Mouse (Mus musculus) midbrain, postnatal 0 days (tissue): ENCODE measurements at regions not wholly inside any gene's neighbourhood (a gene's known extent, or its start where the extent isn't known, plus 50 kb on each side); places are given as distances from the start of the nearest gene placed in this dataset.

Experiments used
- ATAC-seq: fragments of 200-750 bp; cut with Nextera tagmentation; 2 replicates; pipeline ENCODE4 v1.8.0; 2017; ENCODE audit warnings: moderate number of reproducible peaks, mild to moderate bottlenecking, moderate TSS enrichment, moderate library complexity; ENCODE audit not compliant: low FRiP score
- DNase-seq: peaks from one replicate; pipeline ENCODE4 v3.0.0-alpha.2; 2015; ENCODE audit warnings: low spot score
- H3K27ac ChIP-seq: fragments of 300-500 bp; sonication (generic); 2 replicates; pipeline ENCODE4 v1.5.1; 2014; ENCODE audit warnings: low read depth, mild to moderate bottlenecking, low read length, mixed read lengths
- H3K27me3 ChIP-seq: fragments of 300-500 bp; sonication (generic); 2 replicates; pipeline ENCODE4 v1.6.1; 2014; ENCODE audit warnings: low read length, control low read depth, mixed read lengths; ENCODE audit not compliant: insufficient read depth
- H3K36me3 ChIP-seq: fragments of 300-500 bp; sonication (generic); 2 replicates; pipeline ENCODE4 v1.6.1; 2014; ENCODE audit warnings: low read length, control low read depth, mixed read lengths; ENCODE audit not compliant: insufficient read depth
- H3K4me1 ChIP-seq: fragments of 300-500 bp; sonication (generic); 2 replicates; pipeline ENCODE4 v1.6.1; 2014; ENCODE audit warnings: mild to moderate bottlenecking, control low read depth, antibody characterized with exemption, low read length, mixed read lengths; ENCODE audit not compliant: insufficient read depth
- H3K4me2 ChIP-seq: fragments of 300-500 bp; sonication (generic); 2 replicates; pipeline ENCODE4 v1.6.1; 2014; ENCODE audit warnings: low read depth, mild to moderate bottlenecking, low read length, mixed read lengths; ENCODE audit not compliant: poor library complexity, severe bottlenecking
- H3K4me3 ChIP-seq: fragments of 300-500 bp; sonication (generic); 2 replicates; pipeline ENCODE4 v1.5.1; 2014; ENCODE audit warnings: low read depth, mild to moderate bottlenecking, low read length, moderate library complexity
- H3K9ac ChIP-seq: fragments of 300-500 bp; sonication (generic); replicated peaks from 2 replicates; pipeline ENCODE4 v1.6.1; 2014; ENCODE audit warnings: mild to moderate bottlenecking, low read length, moderate library complexity, mixed read lengths; ENCODE audit not compliant: poor library complexity, severe bottlenecking
- H3K9me3 ChIP-seq: fragments of 300-500 bp; sonication (generic); 2 replicates; pipeline ENCODE4 v1.6.1; 2016; ENCODE audit warnings: low read length, control low read depth
- CTCF ChIP-seq: IDR thresholded peaks from 2 replicates; pipeline ENCODE4 v1.5.1; 2016; ENCODE audit warnings: antibody characterized with exemption, mild to moderate bottlenecking
- WGBS: fragments of 180-500 bp; shearing (Covaris S2); extraction: QIAGEN DNeasy Blood & Tissue Kit; methylation state at CpG from one replicate; pipeline ENCODE4 v1.1.7; 2014; 5-methylcytosine and 5-hydroxymethylcytosine counted together

DNA sequence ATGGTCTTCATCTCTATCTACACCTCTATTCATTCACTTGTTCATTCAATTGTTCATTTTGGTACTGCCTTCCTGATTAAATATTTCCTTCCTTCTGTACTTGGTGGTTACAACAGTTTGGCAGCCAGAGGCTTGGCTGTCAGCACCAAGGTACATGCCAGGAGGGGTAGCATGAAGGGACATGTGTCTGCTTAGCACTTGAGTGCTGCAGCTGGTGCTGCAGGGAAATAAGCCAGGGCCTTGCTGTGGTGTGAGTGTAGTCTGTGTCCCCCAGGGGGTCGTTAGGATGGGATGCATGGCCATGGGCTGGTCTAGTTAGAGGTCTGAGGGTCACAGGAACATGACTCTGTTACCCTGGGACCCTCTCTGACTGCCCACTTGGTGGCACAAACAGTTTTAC is 296.9 kb downstream of the Nr2f2 start:
- Histone ChIP-seq H3K4me1 (0 out of 2 replicates have a peak, but pooled peaks cover 3% of the 10 kb centered on the region), H3K4me3 (no peak overlapping the region), H3K9me3 (no peaks in the 10 kb centered on the region), H3K27ac (no peak overlapping the region), H3K36me3 (no peaks in the 10 kb centered on the region), H3K9ac (no peak overlapping the region), H3K4me2 (no peak overlapping the region), H3K27me3 (no peaks in the 10 kb centered on the region)
- WGBS: 33% methylated on average over 1 of the region's 1 CpGs
- ATAC-seq (no peak), DNase-seq (peak; percentile 6)
- TF ChIP-seq CTCF: no peak

DNA sequence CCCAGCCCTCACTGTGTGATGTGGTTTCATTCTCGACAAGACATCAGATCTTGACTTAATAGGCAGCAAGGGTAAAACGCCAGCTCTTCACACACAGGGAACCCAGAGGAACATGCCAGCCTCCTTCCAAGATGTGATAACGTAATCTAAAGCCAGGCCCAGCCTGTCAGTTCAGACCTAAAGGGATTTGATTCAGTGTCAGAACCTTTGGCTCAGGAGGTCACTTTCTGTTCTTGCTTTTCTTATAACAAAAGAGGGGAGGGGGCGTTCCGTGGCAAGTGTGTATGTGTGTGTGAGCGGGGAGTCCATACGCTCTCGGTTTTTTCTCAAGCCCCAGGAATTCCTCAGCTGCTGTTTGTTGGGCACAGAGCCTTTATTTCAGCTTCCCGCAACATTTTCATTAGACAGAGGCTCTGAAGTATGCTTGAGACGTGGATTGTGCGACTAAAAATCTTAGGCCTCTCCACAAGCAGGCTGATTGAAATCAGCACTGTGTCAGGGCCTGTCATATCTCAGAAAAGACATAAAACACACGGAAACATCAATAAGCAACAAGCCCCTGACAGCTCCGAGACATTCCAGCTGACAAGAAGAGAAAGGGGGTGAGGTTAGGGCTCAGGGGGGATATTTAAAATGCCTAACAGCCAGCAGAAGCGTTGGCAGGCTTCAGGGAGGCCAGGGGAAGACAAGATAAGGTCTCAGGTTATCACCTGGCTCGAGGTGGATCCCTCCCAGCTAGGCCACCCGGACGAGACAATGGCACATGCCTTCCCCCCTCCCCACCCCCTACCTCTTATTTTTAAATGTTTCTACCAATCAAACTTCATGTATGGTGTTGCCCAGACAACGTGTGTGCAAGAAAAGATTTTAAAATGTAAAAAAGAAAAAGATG is 298.5 kb downstream of the Nr2f2 start:
- no peak for TF ChIP-seq CTCF
- Histone ChIP-seq H3K4me1 (0 out of 2 replicates have a peak, but pooled peaks cover 3% of the 10 kb centered on the region), H3K4me3 (no peak overlapping the region), H3K27me3 (no peaks in the 10 kb centered on the region), H3K4me2 (peak overlapping the region; percentile 32), H3K9me3 (no peaks in the 10 kb centered on the region), H3K36me3 (no peaks in the 10 kb centered on the region), H3K27ac (peak overlapping the region; percentile 62), H3K9ac (0 out of 2 replicates have a peak overlapping the region, but pooled peaks have one; percentile 29)
- 10% methylated on average over 18 of the region's 18 CpGs for WGBS
- DNase-seq (peak; percentile 47), ATAC-seq (peak; percentile 70)

GRCm38 (mm10) chr7:70067071-70067470 is 299.5 kb downstream of the Nr2f2 start:
- no peaks in the 10 kb centered on the region for H3K27me3 ChIP-seq
- 0 out of 2 replicates have a peak overlapping the region, but pooled peaks have one; percentile 32 for H3K4me2 ChIP-seq

DNA sequence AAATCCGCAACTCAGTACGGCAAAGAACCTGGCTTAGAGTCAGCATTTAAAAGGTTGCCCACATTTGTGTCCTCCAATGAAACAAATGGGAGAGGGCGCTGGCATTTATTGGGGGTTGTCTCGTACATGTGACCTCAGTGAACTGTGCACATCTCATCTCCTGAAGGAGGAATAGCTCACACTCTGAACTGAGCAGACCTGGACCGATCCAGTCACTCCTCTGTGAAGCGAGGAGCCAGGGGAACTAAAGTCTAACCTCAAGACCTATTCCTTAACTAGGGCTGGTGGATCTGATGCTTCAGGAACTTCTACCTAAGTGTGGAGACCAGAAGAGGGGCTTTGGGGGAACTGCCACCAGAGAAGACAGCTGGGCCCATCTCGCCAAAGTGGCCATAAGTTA is 300.1 kb downstream of the Nr2f2 start:
- no peak for TF ChIP-seq CTCF
- H3K36me3 ChIP-seq: no peaks in the 10 kb centered on the region
- H3K4me2 ChIP-seq: no peak overlapping the region
- H3K9ac ChIP-seq: no peak overlapping the region
- 90% methylated on average over 7 of the region's 7 CpGs for WGBS
- ATAC-seq (no peak), DNase-seq (no peak)
- no peaks in the 10 kb centered on the region for H3K27me3 ChIP-seq
- H3K27ac ChIP-seq: no peak overlapping the region
- no peaks in the 10 kb centered on the region for H3K9me3 ChIP-seq
- no peak overlapping the region for H3K4me3 ChIP-seq
- H3K4me1 ChIP-seq: 0 out of 2 replicates have a peak, but pooled peaks cover 3% of the 10 kb centered on the region

More at GRCm38 (mm10) chr7:70067071-70067470, 299.5 kb downstream of the Nr2f2 start:
- Histone ChIP-seq H3K4me3 (no peak overlapping the region), H3K9ac (no peak overlapping the region), H3K27ac (no peak overlapping the region), H3K9me3 (no peaks in the 10 kb centered on the region), H3K36me3 (no peaks in the 10 kb centered on the region), H3K4me1 (0 out of 2 replicates have a peak, but pooled peaks cover 3% of the 10 kb centered on the region)
- no peak for TF ChIP-seq CTCF
- no peak for DNase-seq
- ATAC-seq: no peak
- WGBS: 49% methylated on average over 5 of the region's 5 CpGs

DNA sequence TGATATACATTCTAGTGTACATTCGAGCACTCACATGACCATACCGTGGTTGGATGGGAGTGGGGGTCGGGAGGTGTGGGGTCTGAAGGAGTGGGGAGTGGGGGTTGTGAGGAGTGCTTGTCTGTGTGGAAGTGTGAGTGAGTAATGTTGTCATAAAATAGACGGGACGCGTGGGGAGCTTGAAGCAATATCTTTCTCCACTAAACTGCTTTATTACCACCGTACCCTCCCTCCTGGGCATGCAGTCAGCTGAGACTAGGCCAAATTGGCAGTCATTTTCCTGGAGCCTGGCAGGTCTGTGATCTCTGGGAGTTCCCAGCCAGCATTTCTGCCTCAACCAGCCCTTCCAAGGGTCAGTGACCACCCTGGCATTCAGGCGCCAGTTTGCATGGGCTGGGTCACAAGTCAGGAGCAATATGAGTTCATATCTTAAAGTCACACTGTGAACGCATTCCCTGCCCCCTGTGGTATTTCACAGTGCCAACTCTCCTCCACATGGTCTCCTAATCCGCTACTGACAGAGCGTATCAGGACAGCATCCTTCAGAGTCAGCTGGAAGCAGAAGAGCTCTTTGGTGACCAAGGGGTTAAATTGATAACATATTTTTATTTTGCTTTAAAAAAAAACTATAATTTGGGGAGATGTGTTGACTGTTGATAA is 300.9 kb downstream of the Nr2f2 start:
- Histone ChIP-seq H3K27ac (no peak overlapping the region), H3K27me3 (no peaks in the 10 kb centered on the region), H3K36me3 (no peaks in the 10 kb centered on the region), H3K9ac (no peak overlapping the region), H3K4me1 (0 out of 2 replicates have a peak, but pooled peaks cover 3% of the 10 kb centered on the region), H3K4me3 (no peak overlapping the region), H3K4me2 (no peak overlapping the region), H3K9me3 (no peaks in the 10 kb centered on the region)
- DNase-seq (peak; percentile 62), ATAC-seq (no peak)
- no peak for TF ChIP-seq CTCF
- WGBS: 66% methylated on average over 11 of the region's 11 CpGs

DNA sequence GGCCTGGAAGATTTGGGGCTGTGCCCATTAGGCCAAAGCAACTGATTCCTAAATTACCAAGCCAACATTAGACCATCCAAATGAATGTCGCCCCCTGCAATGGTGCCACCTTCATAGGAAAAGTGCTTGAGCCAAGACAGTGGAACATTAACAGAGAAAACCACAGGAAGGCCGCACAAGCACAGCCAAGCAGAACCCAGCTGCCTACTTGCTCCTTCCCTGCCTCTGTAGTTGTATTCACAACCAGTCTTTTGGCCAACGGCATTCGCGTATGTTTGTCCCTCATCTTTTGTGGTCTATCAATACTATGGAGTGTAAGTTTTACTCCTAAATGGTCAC is 319.2 kb downstream of the Nr2f2 start:
- TF ChIP-seq CTCF: no peak
- Histone ChIP-seq H3K9ac (no peak overlapping the region), H3K9me3 (no peaks in the 10 kb centered on the region), H3K36me3 (no peaks in the 10 kb centered on the region), H3K27me3 (no peaks in the 10 kb centered on the region), H3K27ac (no peak overlapping the region), H3K4me2 (no peak overlapping the region), H3K4me1 (no peaks in the 10 kb centered on the region), H3K4me3 (no peak overlapping the region)
- DNase-seq: no peak
- WGBS: 78% methylated on average over 5 of the region's 5 CpGs
- peak; percentile 20; the same call in 1 of the 2 replicates for ATAC-seq
